Mouse (Mus musculus): ENCODE data around the gene Cic.

GRCm38 (mm10) chr7:25305956-25306613 is 38.6 kb downstream of the Cic start, which contains the start of gene Tmem145:
- TF ChIP-seq CTCF (IDR thresholded peaks at IDR 0.05; ENCODE audit: control insufficient read depth, insufficient read depth, low read length) (no peak), POLR2A (IDR thresholded peaks at IDR 0.05; ENCODE audit: borderline replicate concordance, control insufficient read depth, low read depth, low read length) (no peak)
